Mouse (Mus musculus) small intestine, adult 10 weeks (tissue): ENCODE measurements around the gene Spata25. TPM values are rescaled to one million over a fixed set of nuclear protein-coding genes. Genes with fewer than 3 reads are reported as not detected.

Experiments used
- polyA plus RNA-seq: library from polyadenylated mRNA; stranded (reverse); fragments of 350-450 nt; fragmentation: Illumina TruSeq; extraction: RNeasy Lipid Tissue Mini Kit (QIAGEN cat#74804); gene quantifications from one replicate; pipeline ENCODE4 v1.2.3, GENCODE M21; 2014; ENCODE audit warnings: low replicate concordance

Spata25 gene
- polyA plus RNA-seq, result not detected

GRCm38 (mm10) chr2:164828437-164828836, at the start of gene Spata25:
Spata25 (minus strand) TSS chr2:164828537.

DNA sequence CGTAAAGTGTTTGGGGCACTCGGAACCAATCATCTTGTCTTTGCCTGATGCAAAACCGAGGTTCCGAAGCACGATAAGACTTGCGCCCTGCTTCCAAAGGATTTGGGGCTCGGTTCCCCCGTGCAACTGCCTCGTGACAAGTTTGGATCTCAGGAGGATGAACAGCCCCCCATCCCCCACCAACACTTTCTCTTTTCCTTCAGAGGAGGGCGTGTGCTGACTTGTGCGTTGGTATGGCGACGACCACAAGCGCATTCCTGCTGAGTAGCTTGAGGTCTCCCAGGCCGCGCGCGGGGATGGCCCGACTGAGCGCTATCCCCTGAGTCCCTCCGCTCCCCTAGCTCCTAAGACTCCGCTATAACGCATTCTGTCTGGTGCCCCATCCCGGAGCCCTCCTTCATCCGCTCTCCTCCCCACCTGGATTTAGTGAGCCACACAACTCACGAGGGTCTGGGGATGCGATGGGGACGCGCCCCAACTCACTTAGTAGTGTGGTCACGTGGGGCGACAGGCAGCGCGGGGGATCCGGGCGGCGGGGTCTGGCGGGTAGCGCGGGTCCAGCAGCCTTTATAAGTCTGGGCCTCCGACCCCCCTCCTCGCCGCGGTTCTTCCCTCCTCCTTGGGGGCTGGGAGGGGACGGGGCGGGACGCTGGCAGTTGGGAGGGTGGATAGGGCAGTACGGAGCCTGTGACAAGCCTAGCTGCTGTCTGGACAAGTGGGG, 28.9 kb upstream of the Spata25 start, which contains the start of gene Pltp:
Gene Pltp (minus strand): TSS at position 611 of the 721 bp plus-strand sequence.

GRCm38 (mm10) chr2:164833314-164833959, 5.1 kb upstream of the Spata25 start, which contains the start of gene Neurl2:
Neurl2 (minus strand) TSS chr2:164833456.

GRCm38 (mm10) chr2:164832748-164833301, 4.5 kb upstream of the Spata25 start, which contains the start of gene Ctsa:
Ctsa (plus strand) TSS chr2:164832873.

GRCm38 (mm10) chr2:164822636-164823165, 5.6 kb downstream of the Spata25 start, which contains the start of gene Zswim1:
Zswim1 (plus strand) TSS chr2:164822686.

DNA sequence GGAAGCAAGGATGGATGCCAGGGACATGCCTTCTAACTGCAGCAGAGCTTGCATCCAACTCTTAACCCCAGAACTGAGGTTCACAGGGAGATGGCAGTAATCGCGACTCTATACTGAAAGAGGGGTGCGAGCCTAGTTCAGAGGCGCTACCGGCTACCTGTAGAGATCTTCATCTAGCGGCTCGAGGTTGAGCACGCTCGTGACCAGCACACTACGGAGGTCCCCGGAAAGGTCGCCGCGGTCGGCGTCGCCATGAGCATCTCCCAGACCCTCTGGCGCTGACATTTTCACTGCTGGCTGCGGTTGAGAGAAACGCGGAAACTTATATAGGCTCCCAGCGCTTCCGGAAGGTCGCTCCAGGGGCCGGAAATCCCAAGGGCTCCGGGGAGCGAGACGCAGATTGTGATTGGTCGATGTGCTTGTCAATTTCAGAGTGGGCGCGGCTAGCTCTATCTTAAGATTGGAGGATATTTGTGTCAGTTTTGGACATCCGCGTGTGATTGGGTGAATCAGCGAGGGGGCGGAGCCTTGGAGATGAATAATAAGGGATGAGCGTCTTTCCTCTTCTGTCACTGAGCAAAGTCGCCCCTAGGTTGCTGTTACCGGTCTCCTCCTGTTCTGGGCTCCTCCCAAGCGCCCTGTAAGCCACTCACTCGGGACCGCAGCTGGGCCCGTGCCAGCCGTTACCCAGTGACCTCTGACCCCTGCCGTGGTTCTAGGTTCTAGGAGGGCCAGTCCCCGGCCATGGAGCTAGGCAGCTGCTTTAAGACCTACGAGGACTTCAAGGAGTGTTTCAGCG, 23.6 kb downstream of the Spata25 start, which contains the start of the genes Acot8 and Zswim3:
Gene Acot8 (minus strand): TSS at position 350 of the 799 bp plus-strand sequence.
Gene Zswim3 (plus strand): TSS at position 566 of the 799 bp plus-strand sequence.

DNA sequence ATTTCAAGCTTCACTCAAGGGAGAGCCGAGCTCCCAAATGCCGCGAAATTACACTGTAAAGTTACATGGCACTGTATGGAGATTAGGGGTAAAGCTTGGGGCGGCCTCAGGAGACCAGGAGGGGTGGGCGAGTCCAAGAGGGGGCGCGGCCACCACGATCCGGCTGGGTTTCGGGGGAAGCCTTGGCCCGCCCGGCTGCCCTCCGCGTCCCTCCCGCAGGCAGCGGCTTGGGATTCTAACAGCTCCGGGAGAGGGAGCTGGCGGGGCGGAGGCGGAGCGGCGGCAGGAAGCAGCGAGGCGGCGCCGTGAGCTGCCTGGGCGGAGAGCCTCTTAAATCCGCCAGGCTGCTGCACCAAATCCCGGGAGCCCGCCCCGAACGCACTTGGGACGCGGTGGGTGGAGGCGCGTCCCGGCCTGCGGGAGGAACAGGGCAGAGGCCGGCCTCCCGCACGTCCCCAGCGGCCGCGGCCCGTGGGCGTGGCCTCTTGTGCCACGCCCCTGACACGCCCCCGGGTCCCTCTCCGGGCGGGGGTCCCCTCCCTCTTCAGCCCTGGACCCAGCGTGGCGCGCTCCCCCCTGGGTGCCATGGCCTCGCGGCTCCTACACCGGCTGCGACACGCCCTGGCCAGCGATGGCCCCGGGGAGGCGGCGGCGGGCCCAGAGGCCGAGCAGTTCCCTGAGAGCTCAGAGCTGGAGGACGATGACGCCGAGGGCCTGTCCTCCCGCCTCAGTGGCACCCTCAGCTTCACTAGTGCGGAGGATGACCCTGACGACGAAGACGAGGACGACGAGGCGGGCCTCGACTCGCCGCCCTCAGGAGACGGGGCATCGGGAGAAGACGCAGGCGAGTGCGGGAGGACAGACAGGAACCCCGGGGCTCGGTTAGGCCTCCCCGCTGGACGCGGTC, 42.6 kb downstream of the Spata25 start, which contains the start of gene Snx21:
Gene Snx21 (plus strand): TSS at position 343 of the 907 bp plus-strand sequence.

GRCm38 (mm10) chr2:164779481-164780086, 48.8 kb downstream of the Spata25 start, which contains the start of gene Tnnc2:
Tnnc2 (minus strand) TSS chr2:164779967.

Other genes with a start within 250 kb of the Spata25 start
- gene Wfdc6a, start 243.1 kb downstream of the Spata25 start, polyA plus RNA-seq, result not detected
- gene Eppin, start 234.9 kb downstream of the Spata25 start, polyA plus RNA-seq, result not detected
- not detected for gene Wfdc6b, start 215.0 kb downstream of the Spata25 start, polyA plus RNA-seq
- gene Wfdc8, start 214.9 kb downstream of the Spata25 start, polyA plus RNA-seq, result not detected
- gene Wfdc16, start 189.7 kb downstream of the Spata25 start, polyA plus RNA-seq, result 1.9 TPM
- gene Wfdc10, start 172.5 kb downstream of the Spata25 start, polyA plus RNA-seq, result not detected
- not detected for gene Wfdc9, start 172.0 kb downstream of the Spata25 start, polyA plus RNA-seq
- not detected for gene Wfdc11, start 154.4 kb downstream of the Spata25 start, polyA plus RNA-seq
- not detected for gene Wfdc13, start 143.4 kb downstream of the Spata25 start, polyA plus RNA-seq
- gene Spint4, start 130.0 kb downstream of the Spata25 start, polyA plus RNA-seq, result not detected
- gene Spint5, start 113.2 kb downstream of the Spata25 start, polyA plus RNA-seq, result not detected
- gene Wfdc3, start 82.6 kb downstream of the Spata25 start, polyA plus RNA-seq, result 0.71 TPM
- 3.3 TPM for gene Dnttip1, start 82.6 kb downstream of the Spata25 start, polyA plus RNA-seq
- gene Ube2c, start 58.6 kb downstream of the Spata25 start, polyA plus RNA-seq, result 13.1 TPM
- not detected for gene Tnnc2, start 48.6 kb downstream of the Spata25 start, polyA plus RNA-seq
- gene Snx21, start 42.7 kb downstream of the Spata25 start, polyA plus RNA-seq, result 1.2 TPM
- 2.0 TPM for gene Acot8, start 23.7 kb downstream of the Spata25 start, polyA plus RNA-seq
- 1.6 TPM for gene Zswim3, start 23.4 kb downstream of the Spata25 start, polyA plus RNA-seq
- gene Zswim1, start 5.9 kb downstream of the Spata25 start, polyA plus RNA-seq, result 1.1 TPM
- 26.4 TPM for gene Ctsa, start 4.3 kb upstream of the Spata25 start, polyA plus RNA-seq
- gene Neurl2, start 4.9 kb upstream of the Spata25 start, polyA plus RNA-seq, result not detected
- gene Pltp, start 29.2 kb upstream of the Spata25 start, polyA plus RNA-seq, result 0.30 TPM
- gene Pcif1, start 50.8 kb upstream of the Spata25 start, polyA plus RNA-seq, result 3.1 TPM
- gene Zfp335, start 83.2 kb upstream of the Spata25 start, polyA plus RNA-seq, result 0.15 TPM
- 12.7 TPM for gene Mmp9, start 112.2 kb upstream of the Spata25 start, polyA plus RNA-seq
- gene Slc12a5, start 132.3 kb upstream of the Spata25 start, polyA plus RNA-seq, result not detected
- gene Ncoa5, start 206.3 kb upstream of the Spata25 start, polyA plus RNA-seq, result 5.7 TPM
- gene Cd40, start 227.1 kb upstream of the Spata25 start, polyA plus RNA-seq, result 0.89 TPM